Mouse (Mus musculus) spleen, adult 2 months (tissue): Measurements from ENCODE around the gene Nrap. TPM values are rescaled to one million over a fixed set of nuclear protein-coding genes. Genes with fewer than 3 reads are reported as not detected.

Source experiments
- DNase-seq, 2 experiments: peaks; one replicate each; pipeline versions ENCODE4 v3.0.0 to v3.0.0-alpha.2; 2012 to 2021; ENCODE audit warnings: low spot score in 2 of 2, low read depth in 1 of 2
- H3K27ac ChIP-seq: fragments of 200-500 bp; 2 replicates; pipeline ENCODE4 v1.5.1; 2012; ENCODE audit warnings: low read length, inconsistent platforms; ENCODE audit not compliant: insufficient read depth
- H3K27me3 ChIP-seq: fragments of 200-500 bp; 2 replicates; pipeline ENCODE4 v1.6.1; 2012; ENCODE audit warnings: mild to moderate bottlenecking, moderate library complexity, low read length, inconsistent platforms; ENCODE audit not compliant: control insufficient read depth, insufficient read depth
- H3K36me3 ChIP-seq: fragments of 200-500 bp; 2 replicates; pipeline ENCODE4 v1.6.1; 2012; ENCODE audit warnings: mild to moderate bottlenecking, low read length, inconsistent platforms; ENCODE audit not compliant: control insufficient read depth, insufficient read depth
- H3K4me1 ChIP-seq: fragments of 200-500 bp; 2 replicates; pipeline ENCODE4 v1.6.1; 2011; ENCODE audit warnings: inconsistent platforms; ENCODE audit not compliant: control insufficient read depth, insufficient read depth, insufficient read length
- H3K4me3 ChIP-seq: fragments of 200-500 bp; 2 replicates; pipeline ENCODE4 v1.5.1; 2011; ENCODE audit warnings: mild to moderate bottlenecking, inconsistent platforms; ENCODE audit not compliant: insufficient read depth, insufficient read length; ENCODE audit errors: extremely low read depth
- CTCF ChIP-seq: fragments of 200-500 bp; IDR thresholded peaks from 2 replicates; pipeline ENCODE4 v1.5.1; 2011; ENCODE audit warnings: mild to moderate bottlenecking, inconsistent platforms; ENCODE audit not compliant: insufficient read depth, insufficient read length, insufficient replicate concordance; ENCODE audit errors: extremely low read depth
- POLR2A ChIP-seq: fragments of 200-500 bp; IDR thresholded peaks from 2 replicates; pipeline ENCODE4 v1.6.1; 2011; ENCODE audit warnings: low read depth, low read length, inconsistent platforms
- WGBS: fragments of 180-500 bp; shearing (Covaris S2); methylation state at CpG from one replicate; pipeline ENCODE4 v1.1.7; 2018; 5-methylcytosine and 5-hydroxymethylcytosine counted together
- polyA plus RNA-seq: library from polyadenylated mRNA; depleted of rRNA; stranded (reverse); fragments of >200 nt; gene quantifications from 2 replicates; pipeline ENCODE4 v1.2.3, GENCODE M21; 2012

Gene Nrap
- polyA plus RNA-seq, 1 experiment, result 0.01 TPM

- no peaks in the 10 kb centered on the region for H3K36me3 ChIP-seq
- 84% methylated on average over 13 of the region's 13 CpGs for WGBS
- H3K27me3 ChIP-seq, result no peaks in the 10 kb centered on the region
- H3K27ac ChIP-seq, result no peak overlapping the region
- no peak for TF ChIP-seq POLR2A
- no peak for TF ChIP-seq CTCF
- no peak for DNase-seq
- no peak overlapping the region for H3K4me3 ChIP-seq
- no peaks in the 10 kb centered on the region for H3K4me1 ChIP-seq
Observed at GRCm38 (mm10) chr19:56378554-56379172, 11.2 kb downstream of the Nrap start.

GRCm38 (mm10) chr19:56378007-56378406, 11.8 kb downstream of the Nrap start:
- TF ChIP-seq CTCF (no peak), POLR2A (no peak)
- no peaks in the 10 kb centered on the region for H3K27me3 ChIP-seq
- no peaks in the 10 kb centered on the region for H3K4me1 ChIP-seq
- WGBS, result 84% methylated on average over 5 of the region's 5 CpGs
- H3K27ac ChIP-seq, result no peak overlapping the region
- no peaks in the 10 kb centered on the region for H3K36me3 ChIP-seq
- DNase-seq, result no peak
- H3K4me3 ChIP-seq, result no peak overlapping the region

GRCm38 (mm10) chr19:56374011-56374410, 15.8 kb downstream of the Nrap start:
- Histone ChIP-seq H3K4me3 (no peak overlapping the region), H3K27me3 (no peaks in the 10 kb centered on the region), H3K36me3 (no peaks in the 10 kb centered on the region), H3K4me1 (no peaks in the 10 kb centered on the region), H3K27ac (no peak overlapping the region)
- DNase-seq, result no peak
- 88% methylated on average over 10 of the region's 10 CpGs for WGBS
- no peak for TF ChIP-seq POLR2A

GRCm38 (mm10) chr19:56373246-56373645, 16.6 kb downstream of the Nrap start:
- DNase-seq, result no peak
- no peaks in the 10 kb centered on the region for H3K36me3 ChIP-seq
- H3K27me3 ChIP-seq, result no peaks in the 10 kb centered on the region
- TF ChIP-seq CTCF (no peak), POLR2A (no peak)
- H3K4me1 ChIP-seq, result no peaks in the 10 kb centered on the region
- 89% methylated on average over 5 of the region's 5 CpGs for WGBS
- H3K4me3 ChIP-seq, result no peak overlapping the region
- no peak overlapping the region for H3K27ac ChIP-seq

- Histone ChIP-seq H3K36me3 (no peaks in the 10 kb centered on the region), H3K4me3 (no peak overlapping the region), H3K27ac (no peak overlapping the region), H3K4me1 (no peaks in the 10 kb centered on the region), H3K27me3 (no peaks in the 10 kb centered on the region)
- DNase-seq, result no peak
- 95% methylated on average over 7 of the region's 7 CpGs for WGBS
- no peak for TF ChIP-seq POLR2A
- TF ChIP-seq CTCF, result no peak
Observed at GRCm38 (mm10) chr19:56372226-56372625, 17.6 kb downstream of the Nrap start.

GRCm38 (mm10) chr19:56370389-56371150, 19.3 kb downstream of the Nrap start:
- no peak for DNase-seq
- TF ChIP-seq CTCF, result no peak
- no peak overlapping the region for H3K4me3 ChIP-seq
- H3K4me1 ChIP-seq, result no peaks in the 10 kb centered on the region
- no peaks in the 10 kb centered on the region for H3K27me3 ChIP-seq
- H3K36me3 ChIP-seq, result no peaks in the 10 kb centered on the region
- 69% methylated on average over 6 of the region's 6 CpGs for WGBS
- H3K27ac ChIP-seq, result no peak overlapping the region

- Histone ChIP-seq H3K27me3 (no peaks in the 10 kb centered on the region), H3K36me3 (no peaks in the 10 kb centered on the region), H3K4me3 (no peak overlapping the region), H3K4me1 (no peaks in the 10 kb centered on the region), H3K27ac (no peak overlapping the region)
- WGBS, result 28% methylated on average over 7 of the region's 7 CpGs
- no peak for DNase-seq
- TF ChIP-seq CTCF (no peak), POLR2A (no peak)
Observed at GRCm38 (mm10) chr19:56368912-56369311, 20.9 kb downstream of the Nrap start.
